Comparison of ENCODE assay signal across 16 mouse cellular contexts in genomic region chr8:57836201-57836883, GRCm38 (mm10).
DNase-seq lines count a peak whose midpoint lies in the region; ATAC-seq and TF ChIP-seq lines count a peak whose summit lies in the region.
"Had no signal": no experiment of that assay in that cellular context is flagged by ENCODE, and none has a peak within 500 bp of the region (broad histone marks: within the 10 kb centered on the region; RNA-seq: fewer than 3 reads in every experiment).

No protein-coding gene starts in this region.

- peak; percentile 16 for DNase-seq in embryonic facial prominence, embryonic 11.5 days (ENCODE audit: low spot score)
- no peak for DNase-seq in embryonic facial prominence, embryonic 10.5 days (ENCODE audit: low spot score)
- peak; percentile 78 for DNase-seq in brain, embryonic 14.5 days (ENCODE audit: low read depth)
- peak; percentile 55 for DNase-seq in forebrain, embryonic 11.5 days (ENCODE audit: low spot score)
- DNase-seq in spleen, postnatal 14 days (ENCODE audit: low spot score in 2 of 2), result no peak
- no peak for DNase-seq in testis, postnatal 10 days (ENCODE audit: low spot score)
- no peak for DNase-seq in gastrocnemius, adult 2 months
- DNase-seq: adrenal gland, adult 2 months; heart, adult 2 months; heart, postnatal 10 days; lung, postnatal 14 days; right cerebral cortex, postnatal 25 days had no signal

- no peaks in the 10 kb centered on the region for H3K27me3 ChIP-seq in embryonic facial prominence, embryonic 11.5 days (ENCODE audit: control insufficient read depth, insufficient read depth, low read length)
- no peaks in the 10 kb centered on the region for H3K27me3 ChIP-seq in embryonic facial prominence, embryonic 10.5 days (replicated peaks; ENCODE audit: low read depth, poor library complexity, severe bottlenecking)
- no peaks in the 10 kb centered on the region for H3K27me3 ChIP-seq in forebrain, embryonic 11.5 days (ENCODE audit: control insufficient read depth, insufficient read depth, low read length)
- H3K27me3 ChIP-seq in midbrain, embryonic 12.5 days, result no peaks in the 10 kb centered on the region

- ATAC-seq in embryonic facial prominence, embryonic 11.5 days (replicated peaks; ENCODE audit: insufficient number of reproducible peaks, low FRiP score, low TSS enrichment, low read depth), result no peak
- ATAC-seq in forebrain, embryonic 11.5 days (replicated peaks; ENCODE audit: low FRiP score), result peak; percentile 79
- peak; percentile 62 for ATAC-seq in midbrain, embryonic 12.5 days (ENCODE audit: low FRiP score, low read depth)

- intact Hi-C loops in gastrocnemius, adult 2 months (cut with DNase I), result no loop called here

- H3K36me3 ChIP-seq in embryonic facial prominence, embryonic 11.5 days (replicated peaks; ENCODE audit: control insufficient read depth, insufficient read depth, low read depth, low read length), result no peaks in the 10 kb centered on the region
- no peaks in the 10 kb centered on the region for H3K36me3 ChIP-seq in embryonic facial prominence, embryonic 10.5 days (replicated peaks)
- no peaks in the 10 kb centered on the region for H3K36me3 ChIP-seq in forebrain, embryonic 11.5 days (ENCODE audit: control insufficient read depth, insufficient read depth, low read length)
- no peaks in the 10 kb centered on the region for H3K36me3 ChIP-seq in midbrain, embryonic 12.5 days
- H3K36me3 ChIP-seq: G1E had no signal

- H3K27ac ChIP-seq in embryonic facial prominence, embryonic 11.5 days (replicated peaks; ENCODE audit: low read depth, low read length), result no peak overlapping the region
- no peak overlapping the region for H3K27ac ChIP-seq in embryonic facial prominence, embryonic 10.5 days (replicated peaks)
- peak overlapping the region; percentile 18; the same call in 1 of the 2 replicates for H3K27ac ChIP-seq in forebrain, embryonic 11.5 days (ENCODE audit: low read depth, low read length)
- no peak overlapping the region for H3K27ac ChIP-seq in midbrain, embryonic 12.5 days (replicated peaks)
- H3K27ac ChIP-seq in gastrocnemius, adult 2 months, result no peak overlapping the region
- H3K27ac ChIP-seq: heart, adult 2 months; liver, embryonic 14.5 days had no signal

- H3K4me2 ChIP-seq in embryonic facial prominence, embryonic 11.5 days (ENCODE audit: low read depth, low read length), result no peak overlapping the region
- H3K4me2 ChIP-seq in forebrain, embryonic 11.5 days (ENCODE audit: low read depth, low read length, severe bottlenecking), result peak overlapping the region; percentile 32; the same call in 1 of the 2 replicates
- H3K4me2 ChIP-seq in midbrain, embryonic 12.5 days (replicated peaks), result 0 out of 2 replicates have a peak overlapping the region, but pooled peaks have one; percentile 2

- 80% methylated on average over 15 of the region's 15 CpGs for WGBS in embryonic facial prominence, embryonic 11.5 days
- WGBS in embryonic facial prominence, embryonic 10.5 days, result 79% methylated on average over 15 of the region's 15 CpGs
- WGBS in forebrain, embryonic 11.5 days, result 29% methylated on average over 15 of the region's 15 CpGs
- 38% methylated on average over 15 of the region's 15 CpGs for WGBS in midbrain, embryonic 12.5 days

- no peak overlapping the region for H3K4me3 ChIP-seq in embryonic facial prominence, embryonic 11.5 days (ENCODE audit: low read depth, low read length)
- no peak overlapping the region for H3K4me3 ChIP-seq in embryonic facial prominence, embryonic 10.5 days
- no peak overlapping the region for H3K4me3 ChIP-seq in forebrain, embryonic 11.5 days (ENCODE audit: low read depth, low read length)
- no peak overlapping the region for H3K4me3 ChIP-seq in midbrain, embryonic 12.5 days
- no peak overlapping the region for H3K4me3 ChIP-seq in gastrocnemius, adult 2 months
- H3K4me3 ChIP-seq: erythroblast, embryonic 14.5 days; heart, adult 2 months had no signal

- TF ChIP-seq CTCF in brain, embryonic 14.5 days (IDR thresholded peaks at IDR 0.05; ENCODE audit: borderline replicate concordance, extremely low read depth, insufficient read depth, insufficient read length), result no peak
- TF ChIP-seq CTCF in gastrocnemius, adult 2 months (IDR thresholded peaks at IDR 0.05), result no peak

- no peak for TF ChIP-seq POLR2A in brain, embryonic 14.5 days (IDR thresholded peaks at IDR 0.05; ENCODE audit: borderline replicate concordance, extremely low read depth, insufficient read depth, insufficient read length, poor library complexity, severe bottlenecking)

- no peaks in the 10 kb centered on the region for H3K9me3 ChIP-seq in embryonic facial prominence, embryonic 11.5 days (replicated peaks; ENCODE audit: control insufficient read depth, low read length)
- no peaks in the 10 kb centered on the region for H3K9me3 ChIP-seq in embryonic facial prominence, embryonic 10.5 days
- H3K9me3 ChIP-seq in forebrain, embryonic 11.5 days (ENCODE audit: control insufficient read depth, low read length), result no peaks in the 10 kb centered on the region
- no peaks in the 10 kb centered on the region for H3K9me3 ChIP-seq in midbrain, embryonic 12.5 days
- H3K9me3 ChIP-seq: G1E had no signal

- H3K9ac ChIP-seq in embryonic facial prominence, embryonic 11.5 days (replicated peaks; ENCODE audit: low read length), result no peak overlapping the region
- no peak overlapping the region for H3K9ac ChIP-seq in forebrain, embryonic 11.5 days (ENCODE audit: low read length)
- H3K9ac ChIP-seq in midbrain, embryonic 12.5 days (replicated peaks), result no peak overlapping the region
- H3K9ac ChIP-seq: liver, embryonic 14.5 days had no signal

- H3K4me1 ChIP-seq in embryonic facial prominence, embryonic 11.5 days (ENCODE audit: control insufficient read depth, insufficient read depth, low read length), result peaks cover 2% of the 10 kb centered on the region; the same call in 1 of the 2 replicates
- H3K4me1 ChIP-seq in embryonic facial prominence, embryonic 10.5 days, result peaks cover 5% of the 10 kb centered on the region
- H3K4me1 ChIP-seq in forebrain, embryonic 11.5 days (replicated peaks; ENCODE audit: control insufficient read depth, insufficient read depth, low read length), result peaks cover 4% of the 10 kb centered on the region; the same call in 1 of the 2 replicates
- H3K4me1 ChIP-seq in midbrain, embryonic 12.5 days, result peaks cover 17% of the 10 kb centered on the region

Comparison
In these comparisons a context has a peak if more than half of its experiments do, and no peak if none do; other contexts are left out.
1. DNase-seq: peak in embryonic facial prominence, embryonic 11.5 days (single experiment), brain, embryonic 14.5 days (single experiment) and forebrain, embryonic 11.5 days (single experiment); none in embryonic facial prominence, embryonic 10.5 days (single experiment), spleen, postnatal 14 days (0 of 2), testis, postnatal 10 days (single experiment) and gastrocnemius, adult 2 months (single experiment).